Comparison of ENCODE assay signal across 7 mouse cellular contexts in genomic region chr1:180265399-180265798, GRCm38 (mm10). TPM values are rescaled to one million over a fixed set of nuclear protein-coding genes. Genes with fewer than 3 reads are reported as not detected.
A peak's percentile ranks its signal among the peaks of the same experiment; 100 is the strongest.
DNase-seq lines count a peak whose midpoint lies in the region; ATAC-seq and TF ChIP-seq lines count a peak whose summit lies in the region.

No protein-coding gene starts in this region.

- ATAC-seq in forebrain, embryonic 14.5 days, result no peak
- peak; percentile 32 for ATAC-seq in lung, postnatal 0 days
- no peak for ATAC-seq in frontal cortex, adult (ENCODE audit: low TSS enrichment)

- no peaks in the 10 kb centered on the region for H3K79me2 ChIP-seq in CH12.LX (replicated peaks; ENCODE audit: control insufficient read depth, extremely low read depth, insufficient read depth, poor library complexity, severe bottlenecking)

- H3K27ac ChIP-seq in CH12.LX (ENCODE audit: insufficient read depth, low read depth), result no peak overlapping the region
- no peak overlapping the region for H3K27ac ChIP-seq in forebrain, embryonic 14.5 days (ENCODE audit: low read depth, low read length)
- H3K27ac ChIP-seq in lung, postnatal 0 days (ENCODE audit: low read length), result no peak overlapping the region

- H3K9me3 ChIP-seq in CH12.LX (replicated peaks; ENCODE audit: low read length), result no peaks in the 10 kb centered on the region
- no peaks in the 10 kb centered on the region for H3K9me3 ChIP-seq in forebrain, embryonic 14.5 days (replicated peaks; ENCODE audit: control insufficient read depth, low read length)
- no peaks in the 10 kb centered on the region for H3K9me3 ChIP-seq in lung, postnatal 0 days (ENCODE audit: low read length)

- TF ChIP-seq CTCF in CH12.LX (conservative IDR thresholded peaks at IDR 0.05 in 1 of 2, IDR thresholded peaks at IDR 0.05 in 1 of 2; ENCODE audit: low read depth in 2 of 2, low read length in 2 of 2), result no peak
- no peak for TF ChIP-seq CTCF in lung, postnatal 0 days (IDR thresholded peaks at IDR 0.05)

- in situ Hi-C loops in CH12.LX (cut with MboI; ENCODE audit: low pct_ligation_motif_present, low pct_unique_long_range_greater_than_20kb, low sequenced_read_pairs), result loop anchor here (25.0 kb wide), 2 partner anchors 272 to 497 kb away; no protein-coding TSS in a partner anchor

- DNase-seq in CH12.LX (ENCODE audit: extremely low read depth), result no peak
- peak; percentile 69 for DNase-seq in ZHBTc4 (ENCODE audit: low read depth, low spot score)
- DNase-seq in forebrain, embryonic 14.5 days (ENCODE audit: low spot score), result no peak
- DNase-seq in kidney, adult 9 months, result peak; percentile 67
- DNase-seq in lung, postnatal 0 days (ENCODE audit: low spot score), result no peak
- DNase-seq in thymus, postnatal 10 days (ENCODE audit: low spot score in 2 of 2), result peak; percentile 37 to 56

- TF ChIP-seq POLR2A in CH12.LX (IDR thresholded peaks at IDR 0.05; ENCODE audit: low read depth, low read length), result no peak

- H3K27me3 ChIP-seq in CH12.LX (replicated peaks), result no peaks in the 10 kb centered on the region
- no peaks in the 10 kb centered on the region for H3K27me3 ChIP-seq in forebrain, embryonic 14.5 days (replicated peaks; ENCODE audit: control insufficient read depth, insufficient read depth, low read length)
- no peaks in the 10 kb centered on the region for H3K27me3 ChIP-seq in lung, postnatal 0 days (replicated peaks; ENCODE audit: insufficient read depth, low read length)

- H3K4me1 ChIP-seq in CH12.LX (ENCODE audit: control insufficient read depth in 1 of 2, insufficient read depth in 2 of 2), result peaks cover 11 to 62% of the 10 kb centered on the region in 2 experiments
- H3K4me1 ChIP-seq in forebrain, embryonic 14.5 days (ENCODE audit: control insufficient read depth, insufficient read depth, low read length), result no peaks in the 10 kb centered on the region
- peaks cover 11% of the 10 kb centered on the region; the same call in 1 of the 2 replicates for H3K4me1 ChIP-seq in lung, postnatal 0 days (ENCODE audit: insufficient read depth, low read depth, low read length)

- H3K36me3 ChIP-seq in CH12.LX (replicated peaks in 1 of 2; ENCODE audit: control insufficient read depth in 1 of 2, insufficient read depth in 1 of 2, low read length in 1 of 2), result no peaks in the 10 kb centered on the region
- H3K36me3 ChIP-seq in forebrain, embryonic 14.5 days (ENCODE audit: control insufficient read depth, insufficient read depth, low read length), result no peaks in the 10 kb centered on the region
- H3K36me3 ChIP-seq in lung, postnatal 0 days (ENCODE audit: insufficient read depth, low read length), result no peaks in the 10 kb centered on the region

- no peak overlapping the region for H3K9ac ChIP-seq in CH12.LX (ENCODE audit: insufficient read depth, low read depth)
- H3K9ac ChIP-seq in forebrain, embryonic 14.5 days (ENCODE audit: low read length), result no peak overlapping the region
- no peak overlapping the region for H3K9ac ChIP-seq in lung, postnatal 0 days (replicated peaks; ENCODE audit: low read depth)

- H3K4me2 ChIP-seq in CH12.LX (ENCODE audit: insufficient read depth, low read depth, poor library complexity, severe bottlenecking), result peak overlapping the region; percentile 42; the same call in 1 of the 2 replicates
- peak overlapping the region; percentile 21; the same call in 1 of the 2 replicates for H3K4me2 ChIP-seq in forebrain, embryonic 14.5 days (ENCODE audit: low read length)
- peak overlapping the region; percentile 41 for H3K4me2 ChIP-seq in lung, postnatal 0 days (replicated peaks; ENCODE audit: low read depth, low read length)

- 6% methylated on average over 7 of the region's 7 CpGs for WGBS in forebrain, embryonic 14.5 days
- WGBS in lung, postnatal 0 days, result 17% methylated on average over 7 of the region's 7 CpGs

- TF ChIP-seq EP300 in CH12.LX (IDR thresholded peaks at IDR 0.05; ENCODE audit: low read length), result no peak
- TF ChIP-seq EP300 in lung, postnatal 0 days (IDR thresholded peaks at IDR 0.05), result no peak

- dilution Hi-C loops in CH12.LX (cut with MboI; ENCODE audit: extremely low pct_ligation_motif_present, extremely low pct_unique_long_range_greater_than_20kb, low sequenced_read_pairs), result no loop called here

- H3K4me3 ChIP-seq in CH12.LX (replicated peaks in 1 of 3; ENCODE audit: low read depth in 2 of 3, low read length in 2 of 3, poor library complexity in 1 of 3), result no peak overlapping the region
- H3K4me3 ChIP-seq in forebrain, embryonic 14.5 days (ENCODE audit: low read depth, low read length), result no peak overlapping the region
- H3K4me3 ChIP-seq in lung, postnatal 0 days (ENCODE audit: low read depth, low read length), result no peak overlapping the region

- TF ChIP-seq RAD21 in CH12.LX (IDR thresholded peaks at IDR 0.05; ENCODE audit: low read depth, low read length), result no peak

TF ChIP-seq in CH12.LX, 34 proteins besides CTCF, POLR2A, EP300 and RAD21:
- TF ChIP-seq MXI1 (IDR thresholded peaks at IDR 0.05; ENCODE audit: low read depth, low read length) (no peak), ETS1 (conservative IDR thresholded peaks at IDR 0.05; ENCODE audit: low read depth, low read length) (no peak), NELFE (IDR thresholded peaks at IDR 0.05; ENCODE audit: low read depth, low read length) (no peak), UBTF (IDR thresholded peaks at IDR 0.05; ENCODE audit: low read depth, low read length) (no peak), RCOR1 (conservative IDR thresholded peaks at IDR 0.05; ENCODE audit: low read depth, low read length) (no peak), MEF2A (IDR thresholded peaks at IDR 0.05; ENCODE audit: borderline replicate concordance, low read depth, low read length) (no peak), MAFK (IDR thresholded peaks at IDR 0.05; ENCODE audit: insufficient replicate concordance, low read length) (no peak), USF2 (conservative IDR thresholded peaks at IDR 0.05; ENCODE audit: low read depth, low read length) (no peak), E2F4 (IDR thresholded peaks at IDR 0.05; ENCODE audit: insufficient replicate concordance, low read depth, low read length) (no peak), BHLHE40 (IDR thresholded peaks at IDR 0.05; ENCODE audit: low read depth, low read length) (no peak), GABPA (IDR thresholded peaks at IDR 0.05; ENCODE audit: insufficient replicate concordance, low read depth, low read length) (no peak), ZKSCAN1 (IDR thresholded peaks at IDR 0.05; ENCODE audit: borderline replicate concordance, low read depth, low read length) (no peak), CHD2 (IDR thresholded peaks at IDR 0.05; ENCODE audit: low read length) (no peak), TBP (conservative IDR thresholded peaks at IDR 0.05; ENCODE audit: low read depth, low read length) (no peak), POLR2AphosphoS2 (IDR thresholded peaks at IDR 0.05; ENCODE audit: low read depth, low read length) (no peak), ZMIZ1 (IDR thresholded peaks at IDR 0.05; ENCODE audit: low read depth, low read length) (no peak)
TF ChIP-seq in CH12.LX: peak in this region for 0.

RNA-seq across cellular contexts. Expression of gene Psen2, which starts 2.2 kb away (rescaled TPM):
- total RNA-seq in CH12.LX (2012; rRNA removed) (36.8 and 45.3 TPM in 2 replicates), CH12.LX (2014; rRNA removed) (23.4 and 24.2 TPM in 2 replicates)
- 46.1 and 47.6 TPM in 2 replicates for polyA plus RNA-seq in CH12.LX (2012; ENCODE audit: insufficient read length, low read depth)
- 8.6 and 11.2 TPM in 2 replicates for polyA plus RNA-seq in forebrain, embryonic 14.5 days (2014; fragmentation: Nextera tagmentation; extraction: Ambion mirVana)
- polyA plus RNA-seq in lung, postnatal 0 days (2015; fragmentation: Nextera tagmentation; extraction: Ambion mirVana), result 25.1 and 26.4 TPM in 2 replicates

Comparison
In these comparisons a context has a peak if more than half of its experiments do, and no peak if none do; other contexts are left out.
1. DNase-seq: peak in ZHBTc4 (single experiment), kidney, adult 9 months (single experiment) and thymus, postnatal 10 days (2 of 2); none in CH12.LX (single experiment), forebrain, embryonic 14.5 days (single experiment) and lung, postnatal 0 days (single experiment).
2. Peak in every context shown above with its lines, with median percentiles within 50 percentile points of each other: H3K4me2 ChIP-seq.